Mouse (Mus musculus) ES-CJ7 (cell line): ENCODE results near the gene Camkk1.

ENCODE experiments used
- DNase-seq: peaks from one replicate; pipeline ENCODE4 v3.0.0; 2011; ENCODE audit warnings: low read depth, low spot score

Gene Camkk1

GRCm38 (mm10) chr11:73018471-73019146, at the start of gene Camkk1:
Gene Camkk1 (plus strand): TSS chr11:73019008.
- peak; percentile 85 for DNase-seq

GRCm38 (mm10) chr11:72974995-72975503, 43.8 kb upstream of the Camkk1 start:
- no peak for DNase-seq

- no peak for DNase-seq
Measured at GRCm38 (mm10) chr11:72982516-72982915, 36.3 kb upstream of the Camkk1 start.

- DNase-seq, result peak; percentile 48
Measured at GRCm38 (mm10) chr11:72983283-72983682, 35.5 kb upstream of the Camkk1 start.

- DNase-seq, result peak; percentile 38
Measured at GRCm38 (mm10) chr11:72986745-72987144, 32.1 kb upstream of the Camkk1 start.

- no peak for DNase-seq
Measured at GRCm38 (mm10) chr11:72987234-72987633, 31.6 kb upstream of the Camkk1 start.

- DNase-seq, result no peak
Measured at GRCm38 (mm10) chr11:72987807-72988206, 31.0 kb upstream of the Camkk1 start.

GRCm38 (mm10) chr11:72989044-72989443, 29.8 kb upstream of the Camkk1 start:
- no peak for DNase-seq

GRCm38 (mm10) chr11:72990688-72991087, 28.1 kb upstream of the Camkk1 start:
- DNase-seq, result no peak

GRCm38 (mm10) chr11:72991961-72992360, 26.8 kb upstream of the Camkk1 start:
- no peak for DNase-seq

GRCm38 (mm10) chr11:72996346-72996745, 22.5 kb upstream of the Camkk1 start:
- no peak for DNase-seq

- no peak for DNase-seq
Measured at GRCm38 (mm10) chr11:72996781-72997180, 22.0 kb upstream of the Camkk1 start.

GRCm38 (mm10) chr11:72997529-72998326, 21.1 kb upstream of the Camkk1 start:
- DNase-seq, result peak; percentile 31

GRCm38 (mm10) chr11:72998771-72999170, 20.0 kb upstream of the Camkk1 start, which contains the start of gene P2rx1:
Gene P2rx1 (plus strand): TSS chr11:72999103.
- DNase-seq, result no peak

GRCm38 (mm10) chr11:73001029-73001428, 17.8 kb upstream of the Camkk1 start:
- DNase-seq, result peak; percentile 79

- peak; percentile 88 for DNase-seq
Measured at GRCm38 (mm10) chr11:73006377-73006776, 12.4 kb upstream of the Camkk1 start.

- DNase-seq, result no peak
Measured at GRCm38 (mm10) chr11:73007113-73007512, 11.7 kb upstream of the Camkk1 start.

- peak; percentile 56 for DNase-seq
Measured at GRCm38 (mm10) chr11:73007698-73008481, 10.9 kb upstream of the Camkk1 start.

- no peak for DNase-seq
Measured at GRCm38 (mm10) chr11:73008826-73009225, 10.0 kb upstream of the Camkk1 start.

- no peak for DNase-seq
Measured at GRCm38 (mm10) chr11:73009531-73010274, 9.1 kb upstream of the Camkk1 start.

GRCm38 (mm10) chr11:73013981-73014380, 4.8 kb upstream of the Camkk1 start:
- no peak for DNase-seq
